Mouse (Mus musculus): ENCODE data around the gene Lbh.

- TF ChIP-seq CTCF (IDR thresholded peaks at IDR 0.05; ENCODE audit: borderline replicate concordance, control insufficient read depth, extremely low read depth, insufficient read depth, low read length, poor library complexity) = no peak
- no peak for TF ChIP-seq POLR2A (IDR thresholded peaks at IDR 0.05; ENCODE audit: control insufficient read depth, extremely low read depth, insufficient read depth, low read length, poor library complexity)
Observed at GRCm38 (mm10) chr17:72914082-72914481, 4.0 kb upstream of the Lbh start.
